Mouse (Mus musculus): ENCODE data around the gene Grin3a.

Grin3a gene

GRCm38 (mm10) chr4:49845612-49845985, at the start of gene Grin3a:
Gene Grin3a, minus strand, starts transcription at chr4:49845744.
- DNase-seq, result peak; percentile 15

- peak; percentile 3 for DNase-seq
These were observed 46.3 kb upstream of the Grin3a start for GRCm38 (mm10) chr4:49891835-49892301.

- no peak for DNase-seq
These were observed 31.5 kb upstream of the Grin3a start for GRCm38 (mm10) chr4:49877084-49877483.

- DNase-seq, result no peak
These were observed 15.1 kb upstream of the Grin3a start for GRCm38 (mm10) chr4:49860611-49861010.

GRCm38 (mm10) chr4:49844828-49845611, 524 bp downstream of the Grin3a start:
- DNase-seq, result no peak

GRCm38 (mm10) chr4:49844274-49844827, 1.2 kb downstream of the Grin3a start:
- no peak for DNase-seq

- no peak for DNase-seq
These were observed 1.8 kb downstream of the Grin3a start for GRCm38 (mm10) chr4:49843787-49844186.

GRCm38 (mm10) chr4:49832035-49832434, 13.5 kb downstream of the Grin3a start:
- no peak for DNase-seq

GRCm38 (mm10) chr4:49813852-49814251, 31.7 kb downstream of the Grin3a start:
- DNase-seq, result no peak

GRCm38 (mm10) chr4:49806791-49807190, 38.8 kb downstream of the Grin3a start:
- DNase-seq, result no peak

GRCm38 (mm10) chr4:49799338-49799737, 46.2 kb downstream of the Grin3a start:
- DNase-seq, result no peak

- DNase-seq, result no peak
These were observed 56.6 kb downstream of the Grin3a start for GRCm38 (mm10) chr4:49788971-49789370.

- no peak for DNase-seq
These were observed 102.7 kb downstream of the Grin3a start for GRCm38 (mm10) chr4:49742847-49743246.

- DNase-seq, result no peak
These were observed 103.6 kb downstream of the Grin3a start for GRCm38 (mm10) chr4:49741942-49742341.

- DNase-seq, result no peak
These were observed 104.5 kb downstream of the Grin3a start for GRCm38 (mm10) chr4:49740796-49741766.

- no peak for DNase-seq
These were observed 106.0 kb downstream of the Grin3a start for GRCm38 (mm10) chr4:49739561-49739960.

- DNase-seq, result no peak
These were observed 116.2 kb downstream of the Grin3a start for GRCm38 (mm10) chr4:49729326-49729725.

GRCm38 (mm10) chr4:49723908-49724307, 121.6 kb downstream of the Grin3a start:
- no peak for DNase-seq

GRCm38 (mm10) chr4:49691405-49692194, 153.9 kb downstream of the Grin3a start:
- DNase-seq, result no peak

GRCm38 (mm10) chr4:49688594-49689288, 156.8 kb downstream of the Grin3a start:
- DNase-seq, result peak; percentile 39

- no peak for DNase-seq
These were observed 163.7 kb downstream of the Grin3a start, which contains the start of gene Ppp3r2 for GRCm38 (mm10) chr4:49681812-49682211. Gene Ppp3r2, minus strand, starts transcription at chr4:49682024.
